Comparison of ENCODE assay signal across 23 mouse cellular contexts in the genomic region with DNA sequence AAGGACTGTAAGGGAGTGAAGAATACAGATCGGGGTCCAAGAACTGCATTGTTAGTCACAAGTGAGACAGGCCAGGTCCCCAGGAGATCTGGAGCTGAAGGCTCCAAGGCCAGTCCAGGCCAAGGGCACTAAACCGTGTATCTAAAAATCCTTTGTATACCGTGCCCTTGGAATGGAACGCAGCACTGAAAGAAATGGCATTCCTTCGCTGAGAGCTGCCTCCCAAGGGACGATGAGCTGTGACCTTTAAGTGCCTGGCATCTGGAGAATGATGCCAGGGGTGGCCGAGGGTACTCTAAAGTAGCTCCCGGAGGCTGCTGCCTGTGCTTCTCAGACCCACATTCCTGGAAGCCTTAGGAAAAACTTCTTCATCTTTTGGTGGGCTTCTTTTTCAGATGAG.
A peak's percentile ranks its signal among the peaks of the same experiment; 100 is the strongest.
DNase-seq lines count a peak whose midpoint lies in the region; ATAC-seq and TF ChIP-seq lines count a peak whose summit lies in the region.
"Had no signal": no experiment of that assay in that cellular context is flagged by ENCODE, and none has a peak within 500 bp of the region (broad histone marks: within the 10 kb centered on the region; RNA-seq: fewer than 3 reads in every experiment).

No protein-coding gene starts in this region.

- no peak for TF ChIP-seq EP300 in heart, postnatal 0 days (IDR thresholded peaks at IDR 0.05; ENCODE audit: low read depth)

- H3K9ac ChIP-seq in heart, postnatal 0 days (replicated peaks; ENCODE audit: low read depth, low read length): no peak overlapping the region
- H3K9ac ChIP-seq: embryonic facial prominence, embryonic 12.5 days; forebrain, postnatal 0 days; hindbrain, embryonic 15.5 days; liver, embryonic 15.5 days had no signal

- H3K4me1 ChIP-seq in heart, embryonic 10.5 days: peaks cover 9% of the 10 kb centered on the region
- H3K4me1 ChIP-seq in heart, postnatal 0 days (ENCODE audit: control insufficient read depth, insufficient read depth): 0 out of 2 replicates have a peak, but pooled peaks cover 10% of the 10 kb centered on the region
- H3K4me1 ChIP-seq: embryonic facial prominence, embryonic 12.5 days; hindbrain, embryonic 15.5 days; limb, embryonic 10.5 days; liver, embryonic 15.5 days had no signal

- H3K4me2 ChIP-seq in heart, postnatal 0 days (ENCODE audit: low read depth, low read length): no peak overlapping the region
- H3K4me2 ChIP-seq: embryonic facial prominence, embryonic 12.5 days; hindbrain, embryonic 15.5 days; liver, embryonic 15.5 days; midbrain, embryonic 11.5 days had no signal

- no peak for TF ChIP-seq CTCF in heart, postnatal 0 days (IDR thresholded peaks at IDR 0.05; ENCODE audit: low read depth)

- no peak for DNase-seq in heart, embryonic 10.5 days (ENCODE audit: low spot score)
- no peak for DNase-seq in heart, postnatal 36 days
- no peak for DNase-seq in heart, postnatal 0 days (ENCODE audit: low spot score)
- no peak for DNase-seq in heart, adult 8-10 months (ENCODE audit: low spot score)
- DNase-seq in adrenal gland, adult 8-10 months: peak; percentile 32
- peak; percentile 50 for DNase-seq in testis, postnatal 10 days (ENCODE audit: low spot score)
- no peak for DNase-seq in urinary bladder, postnatal 36 days (ENCODE audit: low spot score in 2 of 2)
- no peak for DNase-seq in retina, postnatal 1 day
- DNase-seq: cerebellum, adult 18-20 months; cerebellum, postnatal 25 days; forebrain, postnatal 0 days; gastrocnemius, postnatal 25 days; heart, postnatal 4 days; kidney, adult 2 months; liver; thymus, postnatal 25 days had no signal

- H3K36me3 ChIP-seq in heart, embryonic 10.5 days: no peaks in the 10 kb centered on the region
- no peaks in the 10 kb centered on the region for H3K36me3 ChIP-seq in heart, postnatal 0 days (replicated peaks; ENCODE audit: control insufficient read depth, insufficient read depth, low read length)
- H3K36me3 ChIP-seq: embryonic facial prominence, embryonic 12.5 days; hindbrain, embryonic 15.5 days; limb, embryonic 10.5 days; liver, embryonic 15.5 days had no signal

- ATAC-seq in heart, postnatal 0 days (ENCODE audit: insufficient read depth, low read depth): no peak
- ATAC-seq: forebrain, postnatal 0 days; Patski had no signal

- no peaks in the 10 kb centered on the region for H3K9me3 ChIP-seq in heart, embryonic 10.5 days
- no peaks in the 10 kb centered on the region for H3K9me3 ChIP-seq in heart, postnatal 0 days (replicated peaks; ENCODE audit: control insufficient read depth, low read length)
- H3K9me3 ChIP-seq: embryonic facial prominence, embryonic 12.5 days; hindbrain, embryonic 15.5 days; limb, embryonic 10.5 days; liver, embryonic 15.5 days had no signal

- whole genome bisulfite sequencing in heart, embryonic 10.5 days: 54% methylated on average over 8 of the region's 8 CpGs
- WGBS in heart, postnatal 0 days: 37% methylated on average over 8 of the region's 8 CpGs

- intact Hi-C loops in heart, postnatal 36 days (cut with DNase I): no loop called here

- H3K27ac ChIP-seq in heart, embryonic 10.5 days: peak overlapping the region; percentile 62
- H3K27ac ChIP-seq in heart, postnatal 0 days (ENCODE audit: low read depth): peak overlapping the region; percentile 2; the same call in 1 of the 2 replicates
- H3K27ac ChIP-seq: embryonic facial prominence, embryonic 12.5 days; hindbrain, embryonic 15.5 days; kidney, postnatal 0 days; limb, embryonic 10.5 days; liver, embryonic 15.5 days had no signal

- H3K4me3 ChIP-seq in heart, embryonic 10.5 days: no peak overlapping the region
- no peak overlapping the region for H3K4me3 ChIP-seq in heart, postnatal 0 days (ENCODE audit: low read depth, low read length)
- H3K4me3 ChIP-seq: embryonic facial prominence, embryonic 12.5 days; hindbrain, embryonic 15.5 days; limb, embryonic 10.5 days; liver, embryonic 15.5 days had no signal

- no peaks in the 10 kb centered on the region for H3K27me3 ChIP-seq in heart, embryonic 10.5 days (ENCODE audit: insufficient read depth, poor library complexity, severe bottlenecking)
- H3K27me3 ChIP-seq in heart, postnatal 0 days (ENCODE audit: control insufficient read depth, insufficient read depth, low read length): no peaks in the 10 kb centered on the region
- H3K27me3 ChIP-seq: embryonic facial prominence, embryonic 12.5 days; hindbrain, embryonic 15.5 days; liver, embryonic 15.5 days; Patski had no signal

Comparison
In these comparisons a context has a peak if more than half of its experiments do, and no peak if none do; other contexts are left out.
1. DNase-seq: peak in adrenal gland, adult 8-10 months (single experiment) and testis, postnatal 10 days (single experiment); none in heart, embryonic 10.5 days (single experiment), heart, postnatal 36 days (0 of 2), heart, postnatal 0 days (single experiment), heart, adult 8-10 months (single experiment), urinary bladder, postnatal 36 days (0 of 2) and retina, postnatal 1 day (single experiment).